Mouse (Mus musculus) embryonic facial prominence, embryonic 10.5 days (tissue): Measurements from ENCODE around the gene Atp8a1. TPM values are rescaled to one million over a fixed set of nuclear protein-coding genes. Genes with fewer than 3 reads are reported as not detected.

ENCODE experiments used
- DNase-seq: peaks from one replicate; pipeline ENCODE4 v3.0.0-alpha.2; 2017; ENCODE audit warnings: low spot score
- H3K27ac ChIP-seq: fragments of 300-500 bp; sonication (generic); replicated peaks from 2 replicates; pipeline ENCODE4 v1.5.1; 2016; ENCODE audit warnings: mild to moderate bottlenecking
- H3K27me3 ChIP-seq: fragments of 300-500 bp; sonication (generic); replicated peaks from 2 replicates; pipeline ENCODE4 v1.6.1; 2016; ENCODE audit warnings: low read depth, mild to moderate bottlenecking; ENCODE audit not compliant: poor library complexity, severe bottlenecking
- H3K36me3 ChIP-seq: fragments of 300-500 bp; sonication (generic); replicated peaks from 2 replicates; pipeline ENCODE4 v1.6.1; 2016; ENCODE audit warnings: mild to moderate bottlenecking, moderate library complexity
- H3K4me1 ChIP-seq: fragments of 300-500 bp; sonication (generic); 2 replicates; pipeline ENCODE4 v1.6.1; 2016
- H3K4me3 ChIP-seq: fragments of 300-500 bp; sonication (generic); 2 replicates; pipeline ENCODE4 v1.5.1; 2016; ENCODE audit warnings: mild to moderate bottlenecking, moderate library complexity
- H3K9me3 ChIP-seq: fragments of 300-500 bp; sonication (generic); 2 replicates; pipeline ENCODE4 v1.6.1; 2016; ENCODE audit warnings: mild to moderate bottlenecking
- WGBS: fragments of 180-500 bp; shearing (Covaris S2); methylation state at CpG from one replicate; pipeline ENCODE4 v1.1.7; 2016; 5-methylcytosine and 5-hydroxymethylcytosine counted together
- polyA plus RNA-seq: library from polyadenylated mRNA; unstranded; fragments of >200 nt; fragmentation: Nextera tagmentation; extraction: Ambion mirVana; gene quantifications from 2 replicates; pipeline ENCODE4 v1.2.1, GENCODE M21; 2016

Atp8a1 gene
- polyA plus RNA-seq, 1 experiment from 2014 or later = 9.7 TPM

DNA sequence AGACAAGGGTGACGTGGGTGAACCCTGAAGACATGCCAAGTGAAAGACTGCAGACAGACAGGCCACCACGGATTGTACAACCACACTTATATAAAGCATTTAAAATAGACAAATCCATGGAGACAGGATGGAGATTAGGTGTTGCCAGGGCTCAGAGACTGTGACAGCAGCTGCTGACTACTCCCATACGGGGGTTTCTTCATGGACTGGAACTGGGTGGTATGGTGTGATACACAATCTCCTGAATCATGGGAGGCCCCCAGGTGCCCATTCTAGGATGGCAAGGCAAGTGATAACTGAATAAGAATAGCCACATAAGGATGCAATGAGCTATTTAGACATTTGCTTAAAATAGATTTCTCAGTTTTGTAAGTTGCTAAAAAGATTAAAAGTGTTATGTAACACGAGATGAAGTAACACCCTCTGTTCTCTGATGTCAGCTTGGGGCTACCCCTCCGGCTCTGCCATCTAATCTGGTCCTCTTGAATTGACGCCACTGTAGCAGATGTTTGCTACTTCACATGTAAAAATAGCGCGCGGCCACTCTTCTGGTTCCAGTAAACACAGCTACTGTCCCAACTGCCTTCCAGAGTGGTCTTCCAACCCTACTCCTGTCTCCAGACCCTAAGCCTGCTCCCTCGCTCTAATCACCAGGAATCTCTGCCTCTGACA lies 53.0 kb downstream of the Atp8a1 start:
- H3K27me3 ChIP-seq = no peaks in the 10 kb centered on the region
- DNase-seq = no peak
- WGBS = 86% methylated on average over 10 of the region's 10 CpGs

GRCm38 (mm10) chr5:67782775-67783174 lies 64.5 kb downstream of the Atp8a1 start:
- H3K4me3 ChIP-seq = no peak overlapping the region
- WGBS = 81% methylated on average over 7 of the region's 7 CpGs
- H3K36me3 ChIP-seq = no peaks in the 10 kb centered on the region
- H3K27me3 ChIP-seq = no peaks in the 10 kb centered on the region
- no peak overlapping the region for H3K27ac ChIP-seq
- no peak for DNase-seq
- H3K4me1 ChIP-seq = no peaks in the 10 kb centered on the region
- H3K9me3 ChIP-seq = no peaks in the 10 kb centered on the region

More for the DNA sequence above, 53.0 kb downstream of the Atp8a1 start:
- H3K4me1 ChIP-seq = no peaks in the 10 kb centered on the region
- no peaks in the 10 kb centered on the region for H3K36me3 ChIP-seq
- no peaks in the 10 kb centered on the region for H3K9me3 ChIP-seq
- no peak overlapping the region for H3K27ac ChIP-seq
- no peak overlapping the region for H3K4me3 ChIP-seq

GRCm38 (mm10) chr5:67778026-67778425 lies 69.2 kb downstream of the Atp8a1 start:
- Histone ChIP-seq H3K4me1 (no peaks in the 10 kb centered on the region), H3K4me3 (no peak overlapping the region), H3K36me3 (no peaks in the 10 kb centered on the region), H3K27ac (no peak overlapping the region), H3K9me3 (no peaks in the 10 kb centered on the region), H3K27me3 (no peaks in the 10 kb centered on the region)
- DNase-seq = no peak
- WGBS = 79% methylated on average over 8 of the region's 8 CpGs

GRCm38 (mm10) chr5:67774186-67774585 lies 73.0 kb downstream of the Atp8a1 start:
- H3K27ac ChIP-seq = no peak overlapping the region
- H3K4me3 ChIP-seq = no peak overlapping the region
- WGBS = 94% methylated on average over 2 of the region's 2 CpGs
- H3K4me1 ChIP-seq = no peaks in the 10 kb centered on the region
- H3K27me3 ChIP-seq = no peaks in the 10 kb centered on the region
- H3K9me3 ChIP-seq = no peaks in the 10 kb centered on the region
- no peaks in the 10 kb centered on the region for H3K36me3 ChIP-seq
- DNase-seq = no peak

DNA sequence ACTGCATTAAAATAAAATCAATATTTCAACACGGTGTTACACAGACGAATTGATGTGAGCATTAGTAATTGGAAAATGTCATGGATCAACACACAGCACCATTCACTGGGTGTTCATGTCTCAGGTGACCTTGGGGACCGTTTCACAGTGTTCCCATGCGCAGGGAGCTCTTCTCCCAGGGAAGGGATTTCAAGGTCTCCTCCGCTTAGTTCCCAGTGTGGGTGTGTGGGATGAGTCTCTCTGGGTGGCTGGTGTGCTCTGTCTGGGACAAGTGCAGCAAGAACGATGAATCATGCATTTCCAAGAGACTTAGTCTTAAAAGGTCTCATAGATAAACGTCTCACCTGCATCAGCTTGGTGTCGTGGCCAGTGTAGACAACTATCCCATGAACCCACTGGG lies 78.5 kb downstream of the Atp8a1 start:
- H3K36me3 ChIP-seq = no peaks in the 10 kb centered on the region
- no peaks in the 10 kb centered on the region for H3K4me1 ChIP-seq
- H3K27me3 ChIP-seq = no peaks in the 10 kb centered on the region
- no peak overlapping the region for H3K27ac ChIP-seq
- WGBS = 89% methylated on average over 8 of the region's 8 CpGs
- DNase-seq = no peak
- H3K9me3 ChIP-seq = no peaks in the 10 kb centered on the region
- no peak overlapping the region for H3K4me3 ChIP-seq

DNA sequence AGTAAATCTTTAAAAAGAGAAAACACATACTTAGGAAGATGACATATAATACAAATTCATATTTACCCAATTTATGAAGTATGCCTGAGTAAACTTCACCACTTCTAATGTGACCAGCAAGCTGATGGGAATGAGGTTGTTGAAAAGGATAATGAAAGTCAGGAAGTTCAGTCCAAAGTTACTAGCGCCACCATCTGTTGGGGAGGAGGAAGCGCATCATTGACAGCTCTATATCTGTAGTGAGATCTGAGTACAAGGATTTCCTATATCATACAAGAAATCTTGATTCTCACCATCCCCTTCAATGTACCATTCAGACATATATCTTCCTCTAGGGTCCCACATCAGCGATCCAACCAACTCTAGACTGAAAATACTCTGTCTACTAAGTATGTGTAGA lies 82.4 kb downstream of the Atp8a1 start:
- Histone ChIP-seq H3K27ac (no peak overlapping the region), H3K4me3 (no peak overlapping the region), H3K4me1 (no peaks in the 10 kb centered on the region), H3K27me3 (no peaks in the 10 kb centered on the region), H3K36me3 (no peaks in the 10 kb centered on the region), H3K9me3 (no peaks in the 10 kb centered on the region)
- WGBS = 91% methylated on average over 3 of the region's 3 CpGs
- DNase-seq = no peak

GRCm38 (mm10) chr5:67758126-67758525 lies 89.1 kb downstream of the Atp8a1 start:
- DNase-seq = no peak
- Histone ChIP-seq H3K4me1 (no peaks in the 10 kb centered on the region), H3K9me3 (no peaks in the 10 kb centered on the region), H3K27ac (no peak overlapping the region), H3K27me3 (no peaks in the 10 kb centered on the region), H3K4me3 (no peak overlapping the region), H3K36me3 (no peaks in the 10 kb centered on the region)
- WGBS = 88% methylated on average over 6 of the region's 6 CpGs

- 28% methylated on average over 6 of the region's 6 CpGs for WGBS
- Histone ChIP-seq H3K36me3 (no peaks in the 10 kb centered on the region), H3K4me3 (no peak overlapping the region), H3K9me3 (no peaks in the 10 kb centered on the region), H3K27ac (no peak overlapping the region), H3K27me3 (no peaks in the 10 kb centered on the region), H3K4me1 (peaks cover 9% of the 10 kb centered on the region; the same call in 1 of the 2 replicates)
- peak; percentile 40 for DNase-seq
These were observed 91.1 kb downstream of the Atp8a1 start for GRCm38 (mm10) chr5:67756138-67756537.

GRCm38 (mm10) chr5:67753057-67753456 lies 94.2 kb downstream of the Atp8a1 start:
- H3K9me3 ChIP-seq = no peaks in the 10 kb centered on the region
- H3K4me3 ChIP-seq = no peak overlapping the region
- no peaks in the 10 kb centered on the region for H3K27me3 ChIP-seq
- H3K4me1 ChIP-seq = peaks cover 9% of the 10 kb centered on the region; the same call in 1 of the 2 replicates
- no peaks in the 10 kb centered on the region for H3K36me3 ChIP-seq
- no peak for DNase-seq
- 37% methylated on average over 2 of the region's 2 CpGs for WGBS
- no peak overlapping the region for H3K27ac ChIP-seq

- H3K4me3 ChIP-seq = no peak overlapping the region
- H3K4me1 ChIP-seq = peaks cover 9% of the 10 kb centered on the region; the same call in 1 of the 2 replicates
- peaks cover 4% of the 10 kb centered on the region for H3K36me3 ChIP-seq
- 67% methylated on average over 10 of the region's 10 CpGs for WGBS
- H3K9me3 ChIP-seq = no peaks in the 10 kb centered on the region
- DNase-seq = no peak
- no peaks in the 10 kb centered on the region for H3K27me3 ChIP-seq
- H3K27ac ChIP-seq = peak overlapping the region; percentile 25; the same call in 1 of the 2 replicates
These were observed 94.6 kb downstream of the Atp8a1 start for GRCm38 (mm10) chr5:67752629-67753028.

GRCm38 (mm10) chr5:67752007-67752406 lies 95.2 kb downstream of the Atp8a1 start:
- peak; percentile 30 for DNase-seq
- no peaks in the 10 kb centered on the region for H3K27me3 ChIP-seq
- no peaks in the 10 kb centered on the region for H3K9me3 ChIP-seq
- 53% methylated on average over 3 of the region's 3 CpGs for WGBS
- no peak overlapping the region for H3K4me3 ChIP-seq
- H3K27ac ChIP-seq = no peak overlapping the region
- peaks cover 8% of the 10 kb centered on the region for H3K36me3 ChIP-seq
- peaks cover 9% of the 10 kb centered on the region; the same call in 1 of the 2 replicates for H3K4me1 ChIP-seq

DNA sequence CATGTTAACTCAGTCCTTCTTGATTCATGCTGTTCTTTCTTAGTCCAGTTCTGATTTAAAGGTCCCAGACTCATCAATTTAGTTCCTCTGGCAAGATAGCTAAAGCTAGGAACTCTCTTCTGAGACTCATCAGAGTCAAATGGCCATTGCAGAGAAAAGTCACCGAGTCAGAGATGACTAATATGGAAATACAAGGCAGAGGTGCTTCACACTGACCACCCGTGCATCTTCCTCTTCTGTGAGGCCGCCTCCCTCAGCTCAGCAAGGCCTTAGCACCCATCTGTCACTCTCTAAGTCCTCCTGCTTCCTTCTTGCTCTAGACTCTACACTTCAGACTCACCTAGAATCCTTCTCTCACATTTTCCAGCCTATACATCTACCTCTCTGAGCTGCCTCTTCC lies 108.0 kb downstream of the Atp8a1 start:
- 83% methylated on average over 3 of the region's 3 CpGs for WGBS
- no peak for DNase-seq
- no peak overlapping the region for H3K4me3 ChIP-seq
- H3K9me3 ChIP-seq = peaks cover 3% of the 10 kb centered on the region; the same call in 1 of the 2 replicates
- H3K36me3 ChIP-seq = no peaks in the 10 kb centered on the region
- H3K4me1 ChIP-seq = no peaks in the 10 kb centered on the region
- H3K27me3 ChIP-seq = no peaks in the 10 kb centered on the region
- H3K27ac ChIP-seq = no peak overlapping the region

DNA sequence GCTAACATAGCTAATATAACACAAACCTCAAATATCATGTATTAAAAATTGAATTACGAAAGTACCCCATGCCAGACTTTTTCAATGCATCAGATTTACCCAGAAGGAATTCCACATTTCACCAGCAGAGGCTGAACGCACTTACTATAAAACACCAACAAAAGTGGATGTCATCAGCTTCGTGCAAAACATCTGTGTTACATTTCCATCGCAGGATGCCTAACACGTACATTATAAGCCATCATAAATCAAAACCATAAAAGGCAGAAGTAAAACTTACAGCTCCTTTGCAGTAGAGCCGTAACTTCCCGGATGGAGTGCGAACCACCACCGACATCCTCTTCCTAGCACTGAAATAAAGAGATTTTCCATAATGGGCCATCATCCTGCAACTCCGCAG lies 109.1 kb downstream of the Atp8a1 start:
- no peak for DNase-seq
- Histone ChIP-seq H3K4me3 (no peak overlapping the region), H3K36me3 (no peaks in the 10 kb centered on the region), H3K27ac (no peak overlapping the region), H3K9me3 (peaks cover 3% of the 10 kb centered on the region; the same call in 1 of the 2 replicates), H3K27me3 (no peaks in the 10 kb centered on the region), H3K4me1 (no peaks in the 10 kb centered on the region)
- 87% methylated on average over 10 of the region's 10 CpGs for WGBS
